Mouse (Mus musculus): Measurements from ENCODE around the gene Mtus2.

DNA sequence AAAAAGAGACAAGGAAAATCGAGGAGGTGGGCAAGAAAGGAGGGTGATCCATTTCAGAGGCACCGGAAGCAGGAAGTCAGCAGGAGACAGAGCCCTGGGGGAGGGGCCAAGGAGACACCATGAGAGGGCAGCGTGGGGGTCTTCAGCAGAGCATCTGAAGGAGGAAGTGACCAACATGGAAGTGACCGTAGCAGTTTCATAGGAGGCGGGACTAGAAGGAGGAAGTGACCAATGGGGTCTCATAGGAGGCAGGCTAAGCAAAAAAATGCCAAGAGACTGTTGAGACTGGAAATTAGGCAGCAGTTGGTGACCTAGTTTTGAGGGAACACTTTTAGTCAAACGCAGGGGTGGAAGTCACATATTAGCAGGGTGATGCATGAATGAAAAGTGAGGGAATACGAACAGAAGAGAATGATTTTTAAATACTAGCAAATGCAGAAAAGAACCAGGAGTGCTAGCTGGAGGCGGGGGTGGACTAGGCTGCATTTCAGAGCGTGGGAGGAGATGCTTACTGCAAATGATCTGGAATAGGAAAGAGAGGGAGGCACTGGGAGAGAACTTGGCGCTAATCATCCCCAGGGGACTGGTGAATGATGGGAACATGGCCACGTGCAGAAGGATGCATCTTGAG lies 133.2 kb downstream of the Mtus2 start:
- TF ChIP-seq CTCF (IDR thresholded peaks at IDR 0.05), result no peak
- no peak for TF ChIP-seq EP300 (IDR thresholded peaks at IDR 0.05)
